Mouse (Mus musculus) adrenal gland, adult 2 months (tissue): ENCODE results near the gene Uqcc1. TPM values are rescaled to one million over a fixed set of nuclear protein-coding genes. Genes with fewer than 3 reads are reported as not detected.
A peak's percentile ranks its signal among the peaks of the same experiment; 100 is the strongest.
"Not testable (repeated sequence)": the region's sequence is repeated elsewhere in the genome, so short reads cannot be mapped to it uniquely, and the experiment has no call there.

Source experiments
- DNase-seq: peaks from one replicate; pipeline ENCODE4 v3.0.0; 2021
- polyA plus RNA-seq: library from polyadenylated mRNA; depleted of rRNA; stranded (reverse); fragments of >200 nt; gene quantifications from 2 replicates; pipeline ENCODE4 v1.2.3, GENCODE M21; 2012
- total RNA-seq, 2 experiments: library from RNA; stranded (reverse); gene quantifications; 2 replicates each; pipeline ENCODE4 v1.2.3; 2021

Uqcc1 gene
- total and polyA plus RNA-seq, 3 experiments, result 25.0 to 138 (median 103) TPM

DNA sequence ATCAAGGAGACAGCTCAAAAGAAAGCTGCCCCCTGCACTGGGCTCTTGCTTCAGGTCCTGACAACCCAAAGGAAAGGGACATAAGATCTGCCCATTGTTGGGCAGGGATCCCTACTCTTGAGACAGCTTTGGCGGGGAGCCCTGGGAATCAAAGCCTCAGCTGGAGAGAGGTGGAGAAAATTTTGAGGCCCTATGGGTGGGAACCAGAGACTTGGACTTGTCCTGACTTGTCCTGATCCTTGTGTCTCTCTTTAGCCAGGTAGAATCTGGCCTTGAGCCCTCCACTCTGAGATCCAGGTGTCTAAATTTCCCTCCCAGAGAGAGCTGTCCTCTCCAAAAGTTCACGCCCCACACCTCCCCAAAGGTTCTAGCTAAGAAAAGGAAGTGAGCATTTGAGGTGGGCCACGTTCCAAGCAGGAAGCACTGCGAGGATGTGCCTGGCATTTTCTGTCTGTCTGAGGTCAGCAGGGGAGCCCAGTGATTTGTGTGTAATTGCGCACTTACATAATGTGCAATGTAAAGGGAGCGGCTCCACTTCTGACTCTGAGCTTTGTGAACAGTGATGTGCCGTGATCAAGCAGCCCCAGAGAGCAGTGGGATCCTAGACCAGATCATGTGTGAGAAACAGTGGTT lies 9.9 kb upstream of the Uqcc1 start:
- DNase-seq, result no peak

DNA sequence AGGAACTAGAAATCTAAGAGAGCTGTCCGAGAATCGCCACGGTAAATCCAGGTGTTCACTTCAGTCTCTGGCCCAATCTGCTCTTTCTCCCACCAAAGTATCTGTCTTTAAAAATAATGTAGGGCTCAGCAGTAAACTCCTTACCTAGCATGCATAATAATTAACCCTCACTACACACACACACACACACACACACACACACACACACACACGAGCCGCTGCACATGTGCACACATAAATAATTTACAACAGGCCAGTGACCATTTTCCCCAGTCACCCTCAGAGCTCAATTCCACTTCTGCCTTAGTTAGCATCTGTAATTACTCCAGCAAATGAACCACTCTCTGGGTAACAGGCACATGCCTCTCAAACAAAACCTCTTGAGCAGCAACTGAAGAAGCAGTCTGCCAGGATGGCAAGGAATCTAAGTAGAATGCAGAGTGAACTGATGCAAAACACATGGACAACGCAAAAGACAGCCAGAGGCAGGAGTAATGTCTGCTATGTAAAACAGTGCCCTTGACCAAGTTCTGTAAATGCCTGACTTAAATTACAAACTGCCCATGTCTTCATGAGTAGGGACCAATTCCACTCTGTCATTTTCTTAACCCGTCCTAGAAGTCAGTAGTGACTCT lies 1.3 kb downstream of the Uqcc1 start:
- DNase-seq, result no peak

DNA sequence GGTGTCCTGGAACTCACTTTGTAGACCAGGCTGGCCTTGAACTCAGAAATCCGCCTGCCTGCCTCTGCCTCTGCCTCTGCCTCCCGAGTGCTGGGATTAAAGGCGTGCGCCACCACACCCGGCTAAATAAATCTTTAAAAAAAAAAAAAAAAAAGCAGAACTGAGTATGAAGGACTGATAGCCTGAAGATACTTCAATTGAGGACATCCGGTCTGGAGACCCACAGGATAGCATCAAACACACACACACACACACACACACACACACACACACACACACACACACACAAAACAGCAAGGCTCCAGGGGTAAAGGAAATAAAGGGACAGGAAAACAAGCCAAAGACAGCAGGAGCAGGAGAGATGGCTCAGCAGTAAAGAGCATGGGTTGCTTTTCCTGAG lies 4.9 kb downstream of the Uqcc1 start:
- not testable (repeated sequence) for DNase-seq

DNA sequence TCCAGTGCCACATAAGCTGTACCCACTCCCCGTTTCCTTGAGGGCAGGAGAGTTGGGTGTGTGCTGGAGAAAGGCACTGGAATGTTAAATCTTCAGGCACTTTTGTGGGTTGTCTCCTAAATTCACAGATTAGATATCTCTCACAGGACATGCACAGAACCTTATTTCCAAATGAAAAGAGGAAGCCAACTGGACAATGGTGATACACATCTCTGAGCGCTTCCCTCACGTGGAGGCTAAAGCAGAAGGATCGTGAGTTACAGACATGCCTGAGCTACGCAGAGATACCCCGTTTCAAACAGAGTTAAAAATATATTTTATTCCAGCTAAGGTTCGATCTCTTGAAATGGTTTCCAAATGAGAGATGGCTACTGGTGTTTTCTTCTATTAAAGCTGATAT lies 7.0 kb downstream of the Uqcc1 start:
- DNase-seq, result no peak

- DNase-seq, result no peak
Measured at GRCm38 (mm10) chr2:155914684-155915083, 15.4 kb downstream of the Uqcc1 start.

- DNase-seq, result no peak
Measured at GRCm38 (mm10) chr2:155903632-155904008, 26.5 kb downstream of the Uqcc1 start.

- no peak for DNase-seq
Measured at GRCm38 (mm10) chr2:155902989-155903631, 27.0 kb downstream of the Uqcc1 start.

GRCm38 (mm10) chr2:155895046-155895735 lies 34.9 kb downstream of the Uqcc1 start:
- DNase-seq, result no peak

DNA sequence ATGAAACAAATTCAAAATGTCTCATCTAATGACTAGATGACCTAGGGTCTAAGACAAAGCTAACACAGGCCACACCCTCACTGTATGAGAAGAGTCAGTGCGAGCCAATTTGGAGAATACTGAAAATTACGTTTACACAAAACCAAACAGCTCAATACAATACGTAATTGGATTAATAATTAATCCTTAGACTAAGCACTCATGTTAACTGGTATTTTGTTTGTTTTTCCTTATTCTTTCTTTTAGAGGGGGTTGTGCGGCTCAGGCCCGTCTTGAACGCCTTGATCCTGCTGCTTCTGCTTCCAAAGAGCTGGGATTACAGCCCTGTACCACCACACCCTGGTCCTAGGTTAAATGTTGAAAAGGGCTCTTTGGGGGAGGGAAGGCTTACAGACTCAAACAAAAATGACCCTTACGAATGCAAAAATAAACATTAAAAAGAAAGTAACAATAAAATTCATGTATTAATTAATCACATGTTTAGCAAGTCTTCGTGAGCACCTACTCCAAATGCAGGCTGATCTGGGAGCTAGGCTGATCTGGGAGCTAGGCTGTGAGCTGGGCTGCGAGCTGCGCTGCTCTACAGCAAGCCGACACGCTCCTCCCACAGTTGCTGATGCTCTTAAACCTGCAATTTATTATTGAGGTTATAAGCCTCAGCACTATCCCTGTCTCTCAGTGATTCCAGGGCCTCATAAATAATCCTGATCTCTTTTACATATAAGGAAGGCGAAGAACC lies 35.6 kb downstream of the Uqcc1 start:
- no peak for DNase-seq

DNA sequence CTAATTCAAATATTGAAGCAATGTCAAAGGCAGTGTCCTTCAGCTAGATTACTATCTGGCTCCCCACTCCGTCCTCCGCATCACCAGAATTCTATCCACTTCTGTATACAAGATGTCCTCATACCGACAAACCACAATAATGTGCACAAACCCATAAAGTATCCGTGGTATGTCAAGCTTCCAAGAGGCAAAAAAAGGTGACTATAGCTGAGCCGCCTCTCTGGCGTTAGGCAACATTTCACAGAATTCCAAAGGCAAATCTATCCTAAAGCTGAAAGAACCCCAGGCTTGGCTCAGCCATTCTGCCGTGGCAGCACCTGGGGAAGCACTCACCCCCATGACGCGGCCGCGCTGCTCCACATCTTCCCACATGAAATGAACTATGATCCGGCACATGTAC lies 43.3 kb downstream of the Uqcc1 start:
- no peak for DNase-seq

GRCm38 (mm10) chr2:155885271-155885697 lies 44.8 kb downstream of the Uqcc1 start:
- DNase-seq, result peak; percentile 45

GRCm38 (mm10) chr2:155882087-155882486 lies 48.0 kb downstream of the Uqcc1 start:
- DNase-seq, result no peak

GRCm38 (mm10) chr2:155878964-155879876 lies 50.9 kb downstream of the Uqcc1 start:
- DNase-seq, result peak; percentile 77

DNA sequence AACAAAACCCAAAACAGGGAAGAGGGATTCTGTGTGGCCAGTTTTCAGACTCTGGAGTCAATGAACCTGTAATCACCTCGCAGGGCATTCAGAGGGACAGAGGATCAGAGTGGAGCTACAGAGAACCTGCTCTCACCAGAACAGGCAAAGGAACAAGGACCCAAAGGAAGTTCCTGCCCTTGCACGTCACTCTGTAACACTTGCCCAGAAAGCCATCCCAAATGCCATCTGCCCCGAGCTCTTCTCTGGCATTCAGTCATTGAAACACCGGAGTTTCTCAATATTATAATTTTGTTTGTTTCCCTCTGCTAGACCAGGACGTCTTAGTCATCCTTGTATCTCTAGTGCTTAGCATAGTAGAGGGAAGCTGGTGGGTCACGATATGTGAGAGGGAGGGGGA lies 56.5 kb downstream of the Uqcc1 start:
- no peak for DNase-seq

DNA sequence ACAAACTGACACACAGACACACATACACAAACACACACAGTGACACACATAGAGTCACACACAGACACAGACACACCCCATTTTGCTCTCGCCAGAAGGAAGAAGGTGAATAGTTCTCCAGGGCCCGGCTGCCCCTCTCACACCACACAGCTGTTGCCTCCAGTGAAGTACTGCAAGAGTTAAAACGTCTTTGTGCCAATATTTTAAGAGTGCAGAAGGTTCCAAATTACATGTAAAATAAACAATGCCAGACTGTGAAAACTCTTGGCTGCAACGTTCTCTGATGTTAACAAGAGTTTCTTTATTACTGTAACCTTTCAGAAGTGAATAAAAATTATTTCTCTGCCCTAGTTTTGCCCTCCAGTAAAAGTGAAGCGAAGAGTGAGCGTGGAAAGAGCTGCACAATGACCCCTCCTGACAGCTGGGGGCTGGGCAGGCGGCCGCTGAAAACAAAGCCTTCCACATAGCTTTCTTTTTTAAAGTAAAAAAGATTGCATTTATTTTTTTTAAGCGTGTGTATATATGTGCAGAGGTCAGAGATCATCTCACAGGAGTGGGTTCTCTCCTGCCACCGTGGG lies 57.1 kb downstream of the Uqcc1 start:
- no peak for DNase-seq

DNA sequence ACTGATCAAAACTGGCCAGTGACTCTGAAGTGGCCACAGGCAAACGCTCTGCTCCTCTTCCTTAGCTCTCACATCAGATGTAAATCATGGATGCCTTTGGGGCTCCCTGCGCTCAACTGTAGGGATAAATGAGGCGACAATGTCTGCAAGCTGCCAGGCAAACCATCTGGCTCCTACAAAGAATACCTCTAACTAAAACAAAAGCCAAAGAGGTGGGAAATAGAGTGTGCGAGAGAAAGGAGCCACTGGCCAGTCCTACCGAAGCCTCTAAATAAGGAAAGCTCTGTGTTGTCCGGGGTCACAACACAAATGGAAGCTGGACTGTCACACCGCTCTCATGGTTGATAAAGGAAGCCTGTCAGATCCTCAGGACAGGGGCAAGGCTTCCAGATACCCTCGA lies 57.6 kb downstream of the Uqcc1 start:
- no peak for DNase-seq

DNA sequence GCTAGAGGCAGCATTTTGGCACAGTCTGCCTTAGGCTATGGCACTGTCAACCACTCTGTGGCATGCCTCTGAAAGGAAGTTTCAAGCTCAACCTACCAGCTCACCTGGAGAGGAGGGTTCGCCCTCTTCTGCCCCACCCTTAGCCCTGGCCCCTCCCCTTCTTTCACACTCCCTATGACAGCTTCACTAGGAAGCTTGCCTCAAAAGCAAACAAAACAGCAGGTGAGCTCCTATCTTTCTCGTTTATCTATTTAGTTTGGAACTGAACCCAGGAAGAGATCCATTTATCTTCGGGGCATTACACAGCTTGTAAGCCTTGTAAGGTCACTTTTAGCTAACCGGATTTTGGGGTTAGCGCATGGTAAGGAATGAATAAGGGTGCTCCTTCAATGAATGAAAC lies 60.3 kb downstream of the Uqcc1 start:
- DNase-seq, result no peak

DNA sequence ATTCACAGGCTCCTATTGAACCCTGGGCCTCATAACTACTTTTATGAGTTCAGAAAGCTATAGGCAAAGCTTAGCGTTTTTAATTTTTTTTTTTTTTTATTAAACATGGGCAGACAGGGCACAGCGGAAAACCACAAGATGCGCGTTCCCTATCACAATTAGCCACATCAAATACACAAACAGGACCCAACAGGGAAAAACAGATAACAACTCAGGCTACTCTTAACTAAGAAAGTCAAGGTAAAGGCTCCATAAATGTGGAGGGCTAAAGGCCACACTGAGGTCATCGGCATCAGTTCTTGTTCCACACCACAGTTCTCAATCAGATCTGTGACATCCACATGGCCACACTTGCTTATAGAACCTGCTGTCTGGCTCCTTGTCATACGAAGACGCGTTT lies 61.8 kb downstream of the Uqcc1 start:
- no peak for DNase-seq

DNA sequence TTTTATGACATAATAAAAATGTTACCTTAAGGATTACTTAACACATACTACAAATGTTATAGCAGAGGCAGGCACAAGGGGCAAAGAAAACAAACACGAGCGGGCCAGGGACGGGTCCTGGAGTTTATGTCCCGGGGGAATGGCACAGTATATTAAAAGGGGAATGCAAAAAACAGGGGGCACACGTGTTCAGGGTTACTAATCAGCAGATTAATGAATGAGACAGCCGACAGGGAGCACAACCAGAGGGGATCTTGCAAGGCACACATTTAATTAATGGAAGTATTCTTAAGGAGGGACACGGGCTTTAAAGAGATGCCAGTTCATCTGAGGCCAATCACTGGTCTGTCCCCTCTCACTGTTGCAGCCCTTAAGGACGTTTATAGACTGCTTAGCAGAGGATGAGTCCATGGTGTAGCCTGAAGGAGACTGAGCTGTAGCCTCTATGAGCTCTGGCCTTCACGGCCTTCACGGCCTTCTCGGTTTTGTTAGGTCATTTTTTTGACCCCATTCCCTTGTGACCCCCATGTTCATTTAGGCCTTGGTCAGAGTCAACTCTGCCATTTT lies 66.7 kb downstream of the Uqcc1 start:
- DNase-seq, result no peak

- no peak for DNase-seq
Measured at GRCm38 (mm10) chr2:155862573-155863300, 67.4 kb downstream of the Uqcc1 start.
